Mouse (Mus musculus) cerebellum, adult 2 months (tissue): ENCODE measurements at regions not wholly inside any gene's neighbourhood (a gene's known extent, or its start where the extent isn't known, plus 50 kb on each side); places are given as distances from the start of the nearest gene placed in this dataset.

ENCODE experiments used
- DNase-seq, 2 experiments: peaks; one replicate each; pipeline ENCODE4 v3.0.0; 2021
- H3K27ac ChIP-seq: fragments of 200-500 bp; 2 replicates; pipeline ENCODE4 v1.5.1; 2012; ENCODE audit warnings: low read length, control low read depth, inconsistent platforms; ENCODE audit not compliant: insufficient read depth
- H3K27me3 ChIP-seq: fragments of 200-500 bp; 2 replicates; pipeline ENCODE4 v1.6.1; 2012; ENCODE audit warnings: inconsistent platforms, mild to moderate bottlenecking, low read length, moderate library complexity; ENCODE audit not compliant: control insufficient read depth, insufficient read depth
- H3K4me1 ChIP-seq: fragments of 200-500 bp; 2 replicates; pipeline ENCODE4 v1.6.1; 2011; ENCODE audit warnings: low read length; ENCODE audit not compliant: control insufficient read depth, insufficient read depth
- H3K4me3 ChIP-seq: fragments of 200-500 bp; replicated peaks from 2 replicates; pipeline ENCODE3; 2011; ENCODE audit warnings: mild to moderate bottlenecking, low read depth, low read length, control low read depth; ENCODE audit not compliant: insufficient read depth
- CTCF ChIP-seq: fragments of 200-500 bp; IDR thresholded peaks from 2 replicates; pipeline ENCODE4 v1.5.1; 2011; ENCODE audit warnings: low read depth, mild to moderate bottlenecking, control low read depth, low read length, moderate library complexity, borderline replicate concordance; ENCODE audit not compliant: insufficient read depth
- POLR2A ChIP-seq: fragments of 200-500 bp; IDR thresholded peaks from 2 replicates; pipeline ENCODE4 v1.6.1; 2011; ENCODE audit warnings: low read length, control low read depth, borderline replicate concordance; ENCODE audit not compliant: insufficient read depth
- WGBS: fragments of 180-500 bp; shearing (Covaris S2); methylation state at CpG from one replicate; pipeline ENCODE4 v1.1.7; 2018; 5-methylcytosine and 5-hydroxymethylcytosine counted together

GRCm38 (mm10) chr9:30264533-30265168, 162.3 kb upstream of the Snx19 start:
- WGBS: 22% methylated on average over 11 of the region's 11 CpGs
- no peak overlapping the region for H3K4me3 ChIP-seq
- H3K4me1 ChIP-seq: no peaks in the 10 kb centered on the region
- peak; percentile 53 to 64 for DNase-seq
- H3K27ac ChIP-seq: no peak overlapping the region
- no peaks in the 10 kb centered on the region for H3K27me3 ChIP-seq
- TF ChIP-seq CTCF (peak; percentile 88), POLR2A (no peak)

GRCm38 (mm10) chr9:30271081-30271480, 155.8 kb upstream of the Snx19 start:
- no peak for DNase-seq
- Histone ChIP-seq H3K4me1 (peaks cover 5% of the 10 kb centered on the region; the same call in 1 of the 2 replicates), H3K4me3 (no peak overlapping the region), H3K27me3 (no peaks in the 10 kb centered on the region), H3K27ac (no peak overlapping the region)
- 91% methylated on average over 5 of the region's 5 CpGs for WGBS
- TF ChIP-seq POLR2A (no peak), CTCF (no peak)

- Histone ChIP-seq H3K4me3 (no peak overlapping the region), H3K4me1 (peaks cover 9% of the 10 kb centered on the region; the same call in 1 of the 2 replicates), H3K27me3 (no peaks in the 10 kb centered on the region), H3K27ac (no peak overlapping the region)
- TF ChIP-seq POLR2A (no peak), CTCF (no peak)
- no peak for DNase-seq
- 51% methylated on average over 4 of the region's 4 CpGs for WGBS
Measured at GRCm38 (mm10) chr9:30273836-30274235, 153.1 kb upstream of the Snx19 start.

- H3K4me1 ChIP-seq: peaks cover 15% of the 10 kb centered on the region
- H3K27ac ChIP-seq: no peak overlapping the region
- DNase-seq: peak; percentile 26 to 40
- TF ChIP-seq POLR2A (no peak), CTCF (no peak)
- H3K27me3 ChIP-seq: no peaks in the 10 kb centered on the region
- H3K4me3 ChIP-seq: no peak overlapping the region
- 51% methylated on average over 1 of the region's 1 CpGs for WGBS
Measured at GRCm38 (mm10) chr9:30278231-30278630, 148.7 kb upstream of the Snx19 start.

- 17% methylated on average over 12 of the region's 12 CpGs for WGBS
- Histone ChIP-seq H3K4me1 (peaks cover 24% of the 10 kb centered on the region), H3K4me3 (no peak overlapping the region), H3K27ac (peak overlapping the region; percentile 34), H3K27me3 (no peaks in the 10 kb centered on the region)
- peak; percentile 88 to 96 for DNase-seq
- TF ChIP-seq POLR2A (no peak), CTCF (no peak)
Measured at GRCm38 (mm10) chr9:30283080-30283770, 143.7 kb upstream of the Snx19 start.

GRCm38 (mm10) chr9:30283771-30284148, 143.1 kb upstream of the Snx19 start:
- Histone ChIP-seq H3K27me3 (no peaks in the 10 kb centered on the region), H3K4me1 (peaks cover 21% of the 10 kb centered on the region), H3K27ac (peak overlapping the region; percentile 34), H3K4me3 (no peak overlapping the region)
- TF ChIP-seq POLR2A: no peak
- TF ChIP-seq CTCF: no peak
- WGBS: 15% methylated on average over 4 of the region's 4 CpGs
- DNase-seq: peak in 1 of 2 experiments; percentile 57

- Histone ChIP-seq H3K4me3 (no peak overlapping the region), H3K27me3 (no peaks in the 10 kb centered on the region), H3K27ac (no peak overlapping the region), H3K4me1 (peaks cover 20% of the 10 kb centered on the region)
- 78% methylated on average over 16 of the region's 16 CpGs for WGBS
- DNase-seq: peak in 1 of 2 experiments; percentile 23
- TF ChIP-seq CTCF: no peak
- no peak for TF ChIP-seq POLR2A
Measured at GRCm38 (mm10) chr9:30284562-30285323, 142.2 kb upstream of the Snx19 start.

GRCm38 (mm10) chr9:30285324-30285599, 141.6 kb upstream of the Snx19 start:
- Histone ChIP-seq H3K4me1 (peaks cover 20% of the 10 kb centered on the region), H3K27me3 (no peaks in the 10 kb centered on the region), H3K4me3 (no peak overlapping the region), H3K27ac (no peak overlapping the region)
- 97% methylated on average over 2 of the region's 2 CpGs for WGBS
- DNase-seq: no peak
- TF ChIP-seq POLR2A: no peak
- no peak for TF ChIP-seq CTCF
